ENCODE assay signal across 14 mouse cellular contexts in the genomic region with DNA sequence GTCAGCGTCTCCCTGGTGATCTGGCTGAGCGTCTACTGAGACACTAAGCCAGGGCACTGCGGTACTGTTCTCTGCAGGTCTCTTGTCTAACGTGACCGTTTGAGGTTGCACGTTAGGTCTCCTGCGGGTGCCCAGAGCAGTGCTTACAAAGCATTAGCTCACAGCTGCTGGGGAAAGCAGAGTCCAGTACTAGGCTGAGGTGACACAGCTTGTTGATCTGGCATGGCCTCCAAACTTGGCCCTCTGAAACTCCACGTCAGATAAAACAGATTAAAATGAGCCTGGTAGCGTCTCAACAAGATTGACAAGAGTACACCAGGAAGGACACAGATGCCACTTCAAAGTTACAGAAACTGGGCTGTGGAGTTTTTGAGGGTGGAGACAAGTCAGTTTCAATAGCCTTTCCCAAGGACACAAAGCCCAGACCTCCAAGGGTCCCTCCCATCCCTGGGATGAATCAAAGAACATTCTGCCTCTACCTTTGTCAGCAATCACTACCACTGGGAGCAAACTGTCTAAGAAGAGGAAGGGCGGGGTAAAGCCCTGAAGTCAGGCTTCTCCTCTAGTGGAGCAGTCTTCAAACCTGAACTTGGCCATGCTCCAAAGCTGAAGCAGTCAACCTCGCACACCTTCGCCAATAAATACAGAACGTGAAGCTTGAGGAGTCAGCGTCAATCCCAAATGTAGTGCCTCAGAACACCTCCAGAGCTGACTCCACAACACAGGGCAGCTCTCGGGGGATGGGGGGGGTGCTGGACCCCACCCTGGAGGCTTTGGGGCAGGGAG. TPM values are rescaled to one million over a fixed set of nuclear protein-coding genes. Genes with fewer than 3 reads are reported as not detected.
DNase-seq lines count a peak whose midpoint lies in the region; ATAC-seq lines count a peak whose summit lies in the region.
"Had no signal": no experiment of that assay in that cellular context is flagged by ENCODE, and none has a peak within 500 bp of the region (broad histone marks: within the 10 kb centered on the region; RNA-seq: fewer than 3 reads in every experiment).

No protein-coding gene starts in this region.

- no peak overlapping the region for H3K9ac ChIP-seq in kidney, embryonic 15.5 days
- H3K9ac ChIP-seq: heart, embryonic 12.5 days; hindbrain, embryonic 12.5 days had no signal

- H3K27me3 ChIP-seq in kidney, embryonic 15.5 days = no peaks in the 10 kb centered on the region
- H3K27me3 ChIP-seq: heart, embryonic 12.5 days; hindbrain, embryonic 12.5 days had no signal

- peaks cover 44% of the 10 kb centered on the region for H3K4me1 ChIP-seq in kidney, embryonic 15.5 days
- H3K4me1 ChIP-seq: hindbrain, embryonic 12.5 days had no signal

- no peak overlapping the region for H3K4me3 ChIP-seq in kidney, embryonic 15.5 days (replicated peaks)
- H3K4me3 ChIP-seq: erythroblast, embryonic 14.5 days; heart, embryonic 12.5 days; hindbrain, embryonic 12.5 days; myocyte had no signal

- peak overlapping the region; percentile 69 for H3K27ac ChIP-seq in kidney, embryonic 15.5 days
- H3K27ac ChIP-seq: hindbrain, embryonic 12.5 days had no signal

- no peak for ATAC-seq in kidney, embryonic 15.5 days (replicated peaks; ENCODE audit: low FRiP score)

- H3K36me3 ChIP-seq in kidney, embryonic 15.5 days = peaks cover 26% of the 10 kb centered on the region

- WGBS in kidney, embryonic 15.5 days = 78% methylated on average over 15 of the region's 15 CpGs

- H3K4me2 ChIP-seq in kidney, embryonic 15.5 days = no peak overlapping the region
- H3K4me2 ChIP-seq: heart, embryonic 12.5 days; hindbrain, embryonic 12.5 days had no signal

- DNase-seq in adrenal gland, adult 2 months = peak; percentile 46
- no peak for DNase-seq in adrenal gland, adult 18-20 months (ENCODE audit: low spot score in 2 of 2)
- DNase-seq in adrenal gland, postnatal 14 days = peak; percentile 46
- peak; percentile 11 for DNase-seq in lung, postnatal 25 days (ENCODE audit: low spot score)
- DNase-seq in embryo, embryonic 9.5 days (ENCODE audit: extremely low spot score) = no peak
- no peak for DNase-seq in neural tube, embryonic 10.5 days (ENCODE audit: extremely low spot score, low spot score)
- no peak for DNase-seq in thymus, postnatal 14 days
- DNase-seq: layer of hippocampus, adult 9-11 months had no signal

- no peaks in the 10 kb centered on the region for H3K9me3 ChIP-seq in kidney, embryonic 15.5 days (replicated peaks)
- H3K9me3 ChIP-seq: heart, embryonic 12.5 days; hindbrain, embryonic 12.5 days had no signal

RNA-seq across cellular contexts. Expression of gene Anpep, which starts 29.8 kb away (rescaled TPM):
- total RNA-seq in adrenal gland, adult 2 months (2021) = 10 to 100 TPM in 1 of 2 experiments, 1 to 10 TPM in 1; 8.9 to 12.0 TPM
- 9.7 and 9.8 TPM in 2 replicates for polyA plus RNA-seq in adrenal gland, adult 2 months (2012; rRNA removed)
- 10 to 100 TPM in 1 of 2 experiments, 1 to 10 TPM in 1; 6.8 to 15.4 TPM for total RNA-seq in adrenal gland, adult 18-20 months (2021)
- total RNA-seq in adrenal gland, postnatal 14 days (2021) = 12.2 and 30.5 TPM in 2 replicates
- polyA plus RNA-seq in kidney, embryonic 15.5 days (2015; fragmentation: Nextera tagmentation; extraction: Ambion mirVana) = 72.4 and 81.7 TPM in 2 replicates
- total RNA-seq: megakaryocyte-erythroid progenitor cell, adult 5-6 weeks had no signal

RNA-seq across cellular contexts. Expression of gene Ap3s2, which starts 29.8 kb away (rescaled TPM):
- total RNA-seq in adrenal gland, adult 2 months (2021) = 10 to 100 TPM; 18.5 to 27.2 TPM
- polyA plus RNA-seq in adrenal gland, adult 2 months (2012; rRNA removed) = 17.2 and 21.7 TPM in 2 replicates
- total RNA-seq in adrenal gland, adult 18-20 months (2021) = 10 to 100 TPM; 20.0 to 25.7 TPM
- 26.0 and 30.1 TPM in 2 replicates for total RNA-seq in adrenal gland, postnatal 14 days (2021)
- polyA plus RNA-seq in kidney, embryonic 15.5 days (2015; fragmentation: Nextera tagmentation; extraction: Ambion mirVana) = 36.6 and 43.2 TPM in 2 replicates

RNA-seq across cellular contexts. Expression of gene Arpin, which starts 44.5 kb away (rescaled TPM):
- total RNA-seq in adrenal gland, adult 2 months (2021) = 10 to 100 TPM; 15.2 to 18.9 TPM
- polyA plus RNA-seq in adrenal gland, adult 2 months (2012; rRNA removed) = 9.5 and 12.9 TPM in 2 replicates
- total RNA-seq in adrenal gland, adult 18-20 months (2021) = 10 to 100 TPM; 12.8 to 14.7 TPM
- 16.3 and 17.4 TPM in 2 replicates for total RNA-seq in adrenal gland, postnatal 14 days (2021)
- polyA plus RNA-seq in kidney, embryonic 15.5 days (2015; fragmentation: Nextera tagmentation; extraction: Ambion mirVana) = 30.5 and 30.7 TPM in 2 replicates
- polyA plus RNA-seq: erythroblast, embryonic 14.5 days had no signal

Comparison
In these comparisons a context has a peak if more than half of its experiments do, and no peak if none do; other contexts are left out.
1. DNase-seq: peak in adrenal gland, adult 2 months (single experiment), adrenal gland, postnatal 14 days (single experiment) and lung, postnatal 25 days (single experiment); none in adrenal gland, adult 18-20 months (0 of 2), embryo, embryonic 9.5 days (single experiment), neural tube, embryonic 10.5 days (single experiment) and thymus, postnatal 14 days (single experiment).